Mouse (Mus musculus) hindbrain, embryonic 13.5 days (tissue): ENCODE results near the gene Olfr1177-ps. TPM values are rescaled to one million over a fixed set of nuclear protein-coding genes. Genes with fewer than 3 reads are reported as not detected.
A peak's percentile ranks its signal among the peaks of the same experiment; 100 is the strongest.

Experiments
- ATAC-seq: fragments of 200-750 bp; cut with Nextera tagmentation; 2 replicates; pipeline ENCODE4 v1.8.0; 2017; ENCODE audit warnings: moderate TSS enrichment; ENCODE audit not compliant: low FRiP score
- H3K27ac ChIP-seq: fragments of 300-500 bp; sonication (generic); 2 replicates; pipeline ENCODE4 v1.5.1; 2015; ENCODE audit warnings: inconsistent platforms, mild to moderate bottlenecking, moderate library complexity
- H3K27me3 ChIP-seq: fragments of 300-500 bp; sonication (generic); 2 replicates; pipeline ENCODE4 v1.6.1; 2015; ENCODE audit warnings: mild to moderate bottlenecking, inconsistent platforms
- H3K36me3 ChIP-seq: fragments of 300-500 bp; sonication (generic); 2 replicates; pipeline ENCODE4 v1.6.1; 2015; ENCODE audit warnings: mild to moderate bottlenecking, inconsistent platforms
- H3K4me1 ChIP-seq: fragments of 300-500 bp; sonication (generic); replicated peaks from 2 replicates; pipeline ENCODE4 v1.6.1; 2015; ENCODE audit warnings: inconsistent platforms
- H3K4me2 ChIP-seq: fragments of 300-500 bp; sonication (generic); 2 replicates; pipeline ENCODE4 v1.6.1; 2015; ENCODE audit warnings: inconsistent platforms, mild to moderate bottlenecking, moderate library complexity
- H3K4me3 ChIP-seq: fragments of 300-500 bp; sonication (generic); 2 replicates; pipeline ENCODE4 v1.5.1; 2015; ENCODE audit warnings: mild to moderate bottlenecking, inconsistent platforms
- H3K9ac ChIP-seq: fragments of 300-500 bp; sonication (generic); 2 replicates; pipeline ENCODE4 v1.6.1; 2015; ENCODE audit warnings: mild to moderate bottlenecking, inconsistent platforms
- H3K9me3 ChIP-seq: fragments of 300-500 bp; sonication (generic); 2 replicates; pipeline ENCODE4 v1.6.1; 2016; ENCODE audit warnings: inconsistent platforms
- WGBS: fragments of 180-500 bp; shearing (Covaris S2); methylation state at CpG from one replicate; pipeline ENCODE4 v1.1.7; 2015; 5-methylcytosine and 5-hydroxymethylcytosine counted together
- polyA plus RNA-seq: library from polyadenylated mRNA; unstranded; fragments of >200 nt; fragmentation: Nextera tagmentation; extraction: Ambion mirVana; gene quantifications from 2 replicates; pipeline ENCODE4 v1.2.1, GENCODE M21; 2015

Olfr1177-ps gene
- not detected in 2 replicates for polyA plus RNA-seq

GRCm38 (mm10) chr2:88346392-88346791, at the start of gene Olfr1177-ps:
TSS of gene Olfr1177-ps (minus strand) at chr2:88346492.
- Histone ChIP-seq H3K36me3 (no peaks in the 10 kb centered on the region), H3K9me3 (no peaks in the 10 kb centered on the region), H3K4me3 (no peak within 1 kb of the TSS), H3K27ac (no peak within 1 kb of the TSS), H3K27me3 (no peaks in the 10 kb centered on the region), H3K4me1 (no peaks in the 10 kb centered on the region), H3K4me2 (no peak within 1 kb of the TSS), H3K9ac (no peak within 1 kb of the TSS)
- ATAC-seq = no peak
- WGBS = 89% methylated on average over 1 of the region's 1 CpGs

GRCm38 (mm10) chr2:88386762-88387161, 40.5 kb upstream of the Olfr1177-ps start, which contains the start of gene Olfr1178:
TSS of gene Olfr1178 (plus strand) at chr2:88387062.
- no peak within 1 kb of the TSS for H3K27ac ChIP-seq
- no peaks in the 10 kb centered on the region for H3K36me3 ChIP-seq
- no peak within 1 kb of the TSS for H3K9ac ChIP-seq
- no peak within 1 kb of the TSS for H3K4me3 ChIP-seq
- 88% methylated on average over 1 of the region's 1 CpGs for WGBS
- H3K9me3 ChIP-seq = no peaks in the 10 kb centered on the region
- no peaks in the 10 kb centered on the region for H3K4me1 ChIP-seq
- H3K4me2 ChIP-seq = no peak within 1 kb of the TSS
- no peaks in the 10 kb centered on the region for H3K27me3 ChIP-seq
- no peak for ATAC-seq

GRCm38 (mm10) chr2:88356304-88356703, 10.0 kb upstream of the Olfr1177-ps start:
- Histone ChIP-seq H3K27me3 (no peaks in the 10 kb centered on the region), H3K4me2 (no peak overlapping the region), H3K36me3 (no peaks in the 10 kb centered on the region), H3K4me1 (no peaks in the 10 kb centered on the region), H3K9me3 (no peaks in the 10 kb centered on the region), H3K4me3 (no peak overlapping the region), H3K27ac (no peak overlapping the region), H3K9ac (no peak overlapping the region)
- WGBS = 5% methylated on average over 2 of the region's 2 CpGs
- peak; percentile 66 for ATAC-seq

GRCm38 (mm10) chr2:88336421-88336820, 9.9 kb downstream of the Olfr1177-ps start, which contains the start of gene Olfr1176:
TSS of gene Olfr1176 (plus strand) at chr2:88336721.
- Histone ChIP-seq H3K27ac (no peak within 1 kb of the TSS), H3K4me1 (no peaks in the 10 kb centered on the region), H3K9me3 (no peaks in the 10 kb centered on the region), H3K4me3 (no peak within 1 kb of the TSS), H3K27me3 (no peaks in the 10 kb centered on the region), H3K36me3 (no peaks in the 10 kb centered on the region), H3K4me2 (no peak within 1 kb of the TSS), H3K9ac (no peak within 1 kb of the TSS)
- no peak for ATAC-seq
- WGBS = 78% methylated on average over 1 of the region's 1 CpGs

- Histone ChIP-seq H3K9ac (no peak within 1 kb of the TSS), H3K9me3 (no peaks in the 10 kb centered on the region), H3K27me3 (no peaks in the 10 kb centered on the region), H3K36me3 (no peaks in the 10 kb centered on the region), H3K4me1 (no peaks in the 10 kb centered on the region), H3K4me3 (no peak within 1 kb of the TSS), H3K27ac (no peak within 1 kb of the TSS), H3K4me2 (no peak within 1 kb of the TSS)
- ATAC-seq = no peak
- 92% methylated on average over 2 of the region's 2 CpGs for WGBS
Observed at GRCm38 (mm10) chr2:88327115-88327514, 19.2 kb downstream of the Olfr1177-ps start, which contains the start of gene Olfr1175-ps. TSS of gene Olfr1175-ps (minus strand) at chr2:88327215.

- no peaks in the 10 kb centered on the region for H3K27me3 ChIP-seq
- no peak within 1 kb of the TSS for H3K27ac ChIP-seq
- no peak within 1 kb of the TSS for H3K4me2 ChIP-seq
- H3K9me3 ChIP-seq = no peaks in the 10 kb centered on the region
- ATAC-seq = no peak
- WGBS = 92% methylated on average over 4 of the region's 4 CpGs
- no peak within 1 kb of the TSS for H3K9ac ChIP-seq
- no peaks in the 10 kb centered on the region for H3K4me1 ChIP-seq
- no peak within 1 kb of the TSS for H3K4me3 ChIP-seq
- no peaks in the 10 kb centered on the region for H3K36me3 ChIP-seq
Observed at GRCm38 (mm10) chr2:88315035-88315434, 31.3 kb downstream of the Olfr1177-ps start, which contains the start of gene Olfr1174-ps. TSS of gene Olfr1174-ps (minus strand) at chr2:88315135.

Other genes starting within 250 kb of the Olfr1177-ps start
- not detected in 2 replicates for gene Olfr1166, start 218.2 kb downstream of the Olfr1177-ps start, polyA plus RNA-seq
- not detected in 2 replicates for gene Olfr1167, start 191.3 kb downstream of the Olfr1177-ps start, polyA plus RNA-seq
- gene Olfr1168, start 164.6 kb downstream of the Olfr1177-ps start, polyA plus RNA-seq = not detected in 2 replicates
- not detected in 2 replicates for gene Olfr1170, start 118.2 kb downstream of the Olfr1177-ps start, polyA plus RNA-seq
- gene Olfr1173, start 66.6 kb downstream of the Olfr1177-ps start, polyA plus RNA-seq = not detected in 2 replicates
- not detected in 2 replicates for gene Olfr1174-ps, start 31.4 kb downstream of the Olfr1177-ps start, polyA plus RNA-seq
- gene Olfr1175-ps, start 19.3 kb downstream of the Olfr1177-ps start, polyA plus RNA-seq = not detected in 2 replicates
- not detected in 2 replicates for gene Olfr1176, start 9.8 kb downstream of the Olfr1177-ps start, polyA plus RNA-seq
- not detected in 2 replicates for gene Olfr1178, start 40.6 kb upstream of the Olfr1177-ps start, polyA plus RNA-seq
- gene Olfr1179, start 60.0 kb upstream of the Olfr1177-ps start, polyA plus RNA-seq = not detected in 2 replicates
- not detected in 2 replicates for gene Olfr1180, start 72.7 kb upstream of the Olfr1177-ps start, polyA plus RNA-seq
- gene Olfr1181, start 79.7 kb upstream of the Olfr1177-ps start, polyA plus RNA-seq = not detected in 2 replicates
- gene Gm13757, start 102.6 kb upstream of the Olfr1177-ps start, polyA plus RNA-seq = not detected in 2 replicates
- not detected in 2 replicates for gene Olfr1183, start 108.4 kb upstream of the Olfr1177-ps start, polyA plus RNA-seq
- not detected in 2 replicates for gene Olfr1184, start 137.1 kb upstream of the Olfr1177-ps start, polyA plus RNA-seq
- not detected in 2 replicates for gene Olfr1185-ps1, start 146.8 kb upstream of the Olfr1177-ps start, polyA plus RNA-seq
- gene Olfr1186, start 172.1 kb upstream of the Olfr1177-ps start, polyA plus RNA-seq = not detected in 2 replicates
- not detected in 2 replicates for gene Olfr1188, start 210.4 kb upstream of the Olfr1177-ps start, polyA plus RNA-seq
- not detected in 2 replicates for gene Olfr1189, start 240.0 kb upstream of the Olfr1177-ps start, polyA plus RNA-seq